Mouse (Mus musculus) stomach, embryonic 16.5 days (tissue): ENCODE measurements around the gene Kcnma1. TPM values are rescaled to one million over a fixed set of nuclear protein-coding genes. Genes with fewer than 3 reads are reported as not detected.

Experiments used
- ATAC-seq: fragments of 200-750 bp; cut with Nextera tagmentation; 2 replicates; pipeline ENCODE4 v1.8.0; 2017; ENCODE audit warnings: moderate number of reproducible peaks, moderate TSS enrichment; ENCODE audit not compliant: insufficient read depth, low FRiP score
- H3K27ac ChIP-seq: fragments of 300-500 bp; sonication (generic); 2 replicates; pipeline ENCODE4 v1.5.1; 2014; ENCODE audit warnings: low read length
- H3K27me3 ChIP-seq: fragments of 300-500 bp; sonication (generic); 2 replicates; pipeline ENCODE4 v1.6.1; 2014; ENCODE audit warnings: low read length, control low read depth, mixed read lengths; ENCODE audit not compliant: control insufficient read depth, insufficient read depth
- H3K36me3 ChIP-seq: fragments of 300-500 bp; sonication (generic); 2 replicates; pipeline ENCODE4 v1.6.1; 2014; ENCODE audit warnings: low read length; ENCODE audit not compliant: control insufficient read depth, insufficient read depth
- H3K4me1 ChIP-seq: fragments of 300-500 bp; sonication (generic); 2 replicates; pipeline ENCODE4 v1.6.1; 2014; ENCODE audit warnings: low read length, control low read depth, mixed read lengths; ENCODE audit not compliant: control insufficient read depth, insufficient read depth
- H3K4me2 ChIP-seq: fragments of 300-500 bp; sonication (generic); 2 replicates; pipeline ENCODE4 v1.6.1; 2014; ENCODE audit warnings: low read depth, low read length, mixed read lengths
- H3K4me3 ChIP-seq: fragments of 300-500 bp; sonication (generic); replicated peaks from 2 replicates; pipeline ENCODE4 v1.5.1; 2014; ENCODE audit warnings: mild to moderate bottlenecking, low read length
- H3K9ac ChIP-seq: fragments of 300-500 bp; sonication (generic); 2 replicates; pipeline ENCODE4 v1.6.1; 2014; ENCODE audit warnings: low read length
- H3K9me3 ChIP-seq: fragments of 300-500 bp; sonication (generic); replicated peaks from 2 replicates; pipeline ENCODE4 v1.6.1; 2016; ENCODE audit warnings: low read length, control low read depth; ENCODE audit not compliant: control insufficient read depth
- WGBS: fragments of 180-500 bp; shearing (Covaris S2); extraction: QIAGEN DNeasy Blood & Tissue Kit; methylation state at CpG from one replicate; pipeline ENCODE4 v1.1.7; 2014; 5-methylcytosine and 5-hydroxymethylcytosine counted together
- polyA plus RNA-seq: library from polyadenylated mRNA; unstranded; fragments of >200 nt; fragmentation: Nextera tagmentation; extraction: Ambion mirVana; gene quantifications from 2 replicates; pipeline ENCODE4 v1.2.1, GENCODE M21; 2015

The Kcnma1 gene
- polyA plus RNA-seq, 1 experiment from 2014 or later: 13.4 TPM

- Histone ChIP-seq H3K27ac (0 out of 2 replicates have a peak overlapping the region, but pooled peaks have one; percentile 12), H3K36me3 (no peaks in the 10 kb centered on the region), H3K27me3 (no peaks in the 10 kb centered on the region), H3K9ac (no peak overlapping the region), H3K4me3 (no peak overlapping the region), H3K4me1 (0 out of 2 replicates have a peak, but pooled peaks cover 2% of the 10 kb centered on the region), H3K9me3 (no peaks in the 10 kb centered on the region), H3K4me2 (no peak overlapping the region)
- no peak for ATAC-seq
- 58% methylated on average over 3 of the region's 3 CpGs for WGBS
Measured at GRCm38 (mm10) chr14:23792076-23792475, 222.2 kb downstream of the Kcnma1 start.

GRCm38 (mm10) chr14:23791261-23791691 is 223.0 kb downstream of the Kcnma1 start:
- no peak overlapping the region for H3K4me3 ChIP-seq
- H3K9ac ChIP-seq: no peak overlapping the region
- H3K27me3 ChIP-seq: no peaks in the 10 kb centered on the region
- H3K9me3 ChIP-seq: no peaks in the 10 kb centered on the region
- H3K36me3 ChIP-seq: no peaks in the 10 kb centered on the region
- 53% methylated on average over 13 of the region's 13 CpGs for WGBS
- no peak overlapping the region for H3K27ac ChIP-seq
- ATAC-seq: no peak
- peaks cover 7% of the 10 kb centered on the region; the same call in 1 of the 2 replicates for H3K4me1 ChIP-seq
- H3K4me2 ChIP-seq: no peak overlapping the region

GRCm38 (mm10) chr14:23786687-23787073 is 227.6 kb downstream of the Kcnma1 start:
- H3K9ac ChIP-seq: no peak overlapping the region
- ATAC-seq: peak; percentile 53; the same call in 1 of the 2 replicates
- peaks cover 7% of the 10 kb centered on the region; the same call in 1 of the 2 replicates for H3K4me1 ChIP-seq
- H3K27ac ChIP-seq: peak overlapping the region; percentile 74
- H3K4me2 ChIP-seq: 0 out of 2 replicates have a peak overlapping the region, but pooled peaks have one; percentile 23
- 24% methylated on average over 1 of the region's 1 CpGs for WGBS
- no peak overlapping the region for H3K4me3 ChIP-seq
- H3K9me3 ChIP-seq: no peaks in the 10 kb centered on the region
- no peaks in the 10 kb centered on the region for H3K36me3 ChIP-seq
- no peaks in the 10 kb centered on the region for H3K27me3 ChIP-seq

DNA sequence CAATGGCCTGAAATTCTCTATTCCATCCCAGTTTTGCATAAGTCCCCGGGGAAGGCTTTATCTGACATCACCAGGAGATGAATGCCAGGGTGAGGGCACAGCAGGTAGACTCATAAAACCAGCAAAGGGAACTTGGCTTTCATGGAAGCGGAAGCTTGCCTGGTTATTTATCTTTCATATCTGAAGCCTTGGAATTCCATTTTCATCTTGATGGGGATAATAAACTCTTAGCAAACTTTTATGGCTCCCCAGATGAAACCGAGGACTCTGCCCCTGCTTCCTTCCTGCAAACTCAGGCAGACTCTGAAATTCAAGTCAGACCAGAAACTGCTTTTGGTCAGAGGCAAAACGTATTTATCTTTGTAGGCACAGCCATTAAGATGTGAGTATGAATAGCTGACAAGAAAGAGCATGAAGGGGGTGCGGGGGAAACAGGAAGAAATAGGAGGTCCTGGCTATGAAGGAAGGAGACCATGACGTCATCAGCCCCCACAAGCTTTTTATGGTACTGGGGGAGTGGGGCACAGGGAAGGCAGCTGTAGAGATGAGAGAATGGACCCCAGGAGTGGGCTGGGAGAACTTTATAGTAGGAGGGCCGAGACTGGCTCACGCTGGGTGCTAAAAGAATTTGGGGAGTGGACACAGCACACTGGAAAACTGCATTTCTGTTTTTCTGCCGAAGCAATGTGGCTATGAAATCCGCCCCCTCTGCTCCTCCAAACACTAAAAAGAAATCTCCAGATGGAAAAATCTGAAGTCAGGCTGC is 228.2 kb downstream of the Kcnma1 start:
- Histone ChIP-seq H3K27me3 (no peaks in the 10 kb centered on the region), H3K27ac (peak overlapping the region; percentile 74), H3K4me1 (peaks cover 7% of the 10 kb centered on the region; the same call in 1 of the 2 replicates), H3K4me3 (no peak overlapping the region), H3K9me3 (no peaks in the 10 kb centered on the region), H3K36me3 (no peaks in the 10 kb centered on the region), H3K4me2 (peak overlapping the region; percentile 23; the same call in 1 of the 2 replicates), H3K9ac (no peak overlapping the region)
- ATAC-seq: peak; percentile 28; the same call in 1 of the 2 replicates
- WGBS: 34% methylated on average over 10 of the region's 10 CpGs

DNA sequence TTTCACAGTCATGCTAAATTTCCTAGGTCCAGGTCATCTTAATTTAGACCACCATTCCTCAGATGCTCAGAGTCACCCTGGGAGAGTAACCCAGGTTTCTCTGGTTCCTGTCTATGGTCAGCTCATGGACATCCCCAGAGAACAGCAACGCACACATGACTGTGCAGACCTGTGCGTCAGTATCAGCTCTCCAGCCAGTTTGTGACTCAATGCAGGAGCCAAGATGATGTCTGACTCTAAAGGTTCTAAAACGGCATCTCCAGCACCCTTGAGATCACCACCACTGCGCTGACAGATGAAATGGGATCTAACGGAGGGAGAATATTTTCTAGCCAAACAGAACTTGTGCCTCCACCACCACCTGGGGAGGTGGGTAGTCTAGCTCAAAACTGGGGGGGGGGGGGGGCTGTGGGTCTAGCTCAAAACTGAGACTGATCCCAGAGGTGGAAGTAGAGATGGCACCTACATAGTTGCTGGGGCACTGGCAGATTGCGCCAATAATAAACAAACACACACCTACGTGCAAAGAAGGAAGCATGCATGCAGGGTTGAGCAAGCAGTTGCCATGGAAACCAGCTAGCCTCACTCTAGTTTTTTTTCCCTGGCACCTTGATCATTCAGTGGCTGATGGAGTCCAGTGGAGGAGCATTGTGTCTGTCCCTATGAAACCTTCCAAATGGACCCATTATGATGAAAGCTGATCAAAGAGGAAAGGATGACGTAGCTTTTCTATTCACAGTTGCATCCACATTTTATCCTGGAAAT is 231.3 kb downstream of the Kcnma1 start:
- no peak for ATAC-seq
- 76% methylated on average over 8 of the region's 8 CpGs for WGBS
- no peak overlapping the region for H3K4me2 ChIP-seq

GRCm38 (mm10) chr14:23774542-23774941 is 239.7 kb downstream of the Kcnma1 start:
- no peak for ATAC-seq
- Histone ChIP-seq H3K4me3 (no peak overlapping the region), H3K36me3 (no peaks in the 10 kb centered on the region), H3K4me1 (no peaks in the 10 kb centered on the region), H3K27ac (no peak overlapping the region; the same call in 1 of the 2 replicates), H3K9me3 (no peaks in the 10 kb centered on the region), H3K4me2 (no peak overlapping the region), H3K27me3 (no peaks in the 10 kb centered on the region), H3K9ac (no peak overlapping the region)
- WGBS: 69% methylated on average over 2 of the region's 2 CpGs

More for the DNA sequence above, 231.3 kb downstream of the Kcnma1 start:
- Histone ChIP-seq H3K4me3 (no peak overlapping the region), H3K27ac (no peak overlapping the region), H3K27me3 (no peaks in the 10 kb centered on the region), H3K36me3 (no peaks in the 10 kb centered on the region), H3K4me1 (peaks cover 7% of the 10 kb centered on the region; the same call in 1 of the 2 replicates), H3K9ac (no peak overlapping the region), H3K9me3 (no peaks in the 10 kb centered on the region)

GRCm38 (mm10) chr14:23772685-23773084 is 241.6 kb downstream of the Kcnma1 start:
- Histone ChIP-seq H3K9ac (no peak overlapping the region), H3K4me3 (no peak overlapping the region), H3K4me2 (no peak overlapping the region), H3K27ac (no peak overlapping the region), H3K9me3 (no peaks in the 10 kb centered on the region), H3K27me3 (no peaks in the 10 kb centered on the region), H3K4me1 (no peaks in the 10 kb centered on the region), H3K36me3 (no peaks in the 10 kb centered on the region)
- WGBS: 51% methylated on average over 3 of the region's 3 CpGs
- 0 out of 2 replicates have a peak, but pooled peaks have one; percentile 13 for ATAC-seq

GRCm38 (mm10) chr14:23771794-23772193 is 242.5 kb downstream of the Kcnma1 start:
- H3K4me3 ChIP-seq: no peak overlapping the region
- H3K27ac ChIP-seq: no peak overlapping the region
- WGBS: 76% methylated on average over 1 of the region's 1 CpGs
- H3K9ac ChIP-seq: no peak overlapping the region
- H3K4me2 ChIP-seq: no peak overlapping the region
- H3K9me3 ChIP-seq: no peaks in the 10 kb centered on the region
- H3K4me1 ChIP-seq: no peaks in the 10 kb centered on the region
- H3K36me3 ChIP-seq: no peaks in the 10 kb centered on the region
- ATAC-seq: no peak
- no peaks in the 10 kb centered on the region for H3K27me3 ChIP-seq

DNA sequence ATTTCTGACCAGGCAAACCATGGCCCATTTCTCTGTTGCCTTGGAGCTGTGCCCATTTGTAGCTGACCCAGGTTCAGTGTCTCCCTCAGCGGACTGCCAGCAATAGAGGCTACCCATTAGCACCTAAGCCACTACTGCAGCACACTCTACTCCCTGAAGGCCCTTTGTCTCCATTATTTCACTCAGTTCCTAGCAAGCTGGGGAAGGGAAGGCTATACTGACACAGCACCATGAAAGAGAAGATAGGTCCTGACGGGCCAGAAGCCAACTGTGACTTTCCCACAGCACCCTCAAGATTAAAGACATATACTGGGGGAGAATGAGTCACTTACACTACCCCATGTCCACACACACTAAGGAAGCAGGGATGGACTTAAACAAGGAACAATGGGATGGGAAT is 251.8 kb downstream of the Kcnma1 start:
- Histone ChIP-seq H3K4me1 (no peaks in the 10 kb centered on the region), H3K27ac (no peak overlapping the region), H3K9me3 (no peaks in the 10 kb centered on the region), H3K27me3 (no peaks in the 10 kb centered on the region), H3K4me2 (no peak overlapping the region), H3K36me3 (no peaks in the 10 kb centered on the region), H3K9ac (no peak overlapping the region), H3K4me3 (no peak overlapping the region)
- ATAC-seq: no peak
- 73% methylated on average over 2 of the region's 2 CpGs for WGBS
